ENCODE assay signal across 23 mouse cellular contexts in the genomic region with DNA sequence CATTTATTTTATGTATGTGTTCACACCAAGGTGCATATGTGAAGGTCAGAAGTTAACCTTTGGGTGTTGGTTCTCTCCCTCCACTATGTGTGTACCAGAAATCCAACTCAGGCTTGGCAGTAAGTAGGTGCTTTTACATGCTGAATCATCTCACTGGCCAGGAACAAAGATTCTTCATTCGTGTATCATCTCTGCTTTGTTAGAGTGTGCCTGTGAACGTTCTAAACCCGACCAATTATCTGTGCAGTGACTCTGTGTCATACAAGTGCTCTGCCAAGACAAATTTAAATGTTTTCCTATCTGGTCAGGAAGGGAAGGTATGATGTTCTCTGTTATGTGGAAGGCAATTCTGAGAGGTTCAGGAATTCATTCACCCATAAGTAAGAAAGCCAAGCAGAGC. TPM values are rescaled to one million over a fixed set of nuclear protein-coding genes. Genes with fewer than 3 reads are reported as not detected.
"Had no signal": no experiment of that assay in that cellular context is flagged by ENCODE, and none has a peak within 500 bp of the region (broad histone marks: within the 10 kb centered on the region; RNA-seq: fewer than 3 reads in every experiment).

No protein-coding gene starts in this region.

- H3K4me2 ChIP-seq: limb, embryonic 13.5 days; midbrain, embryonic 15.5 days; neural tube, embryonic 12.5 days had no signal

- H3K4me3 ChIP-seq: limb, embryonic 13.5 days; midbrain, embryonic 15.5 days; neural tube, embryonic 12.5 days had no signal

- H3K9ac ChIP-seq: limb, embryonic 13.5 days; liver, embryonic 14.5 days; midbrain, embryonic 15.5 days; neural tube, embryonic 12.5 days had no signal

- H3K9me3 ChIP-seq: limb, embryonic 13.5 days; midbrain, embryonic 15.5 days; neural tube, embryonic 12.5 days had no signal

- ATAC-seq: lung, postnatal 0 days; midbrain, embryonic 15.5 days had no signal

- H3K4me1 ChIP-seq: limb, embryonic 13.5 days; neural tube, embryonic 12.5 days had no signal

- H3K27me3 ChIP-seq: limb, embryonic 13.5 days; midbrain, embryonic 15.5 days; neural tube, embryonic 12.5 days had no signal

- H3K27ac ChIP-seq: limb, embryonic 13.5 days; liver, embryonic 14.5 days; midbrain, embryonic 15.5 days; neural tube, embryonic 12.5 days had no signal

- DNase-seq: kidney, adult 9 months; kidney, postnatal 10 days; layer of hippocampus, postnatal 36 days; left cerebral cortex, postnatal 4 days; lung, adult 18-20 months; lung, postnatal 36 days; retina, postnatal 1 day; right cerebral cortex, postnatal 4 days; spleen, adult 18-20 months; thymus, adult 18-20 months; thymus, postnatal 14 days had no signal

RNA-seq across cellular contexts. Expression of a gene that starts 26.9 kb away (rescaled TPM):
- total RNA-seq: layer of hippocampus, postnatal 36 days; left cerebral cortex, postnatal 10 days; left cerebral cortex, postnatal 4 days; liver, adult 2 months; megakaryocyte progenitor cell, adult 5-6 weeks; monocyte, adult 5-6 weeks; neutrophil, adult 5-6 weeks had no signal
- polyA plus RNA-seq: large intestine, adult 2 months; liver, adult 2 months; liver, embryonic 14.5 days; lung, postnatal 0 days; midbrain, embryonic 15.5 days; stomach, embryonic 14.5 days had no signal

RNA-seq across cellular contexts. Expression of a gene that starts 36.6 kb away (rescaled TPM):
- total RNA-seq: layer of hippocampus, postnatal 36 days; left cerebral cortex, postnatal 10 days; left cerebral cortex, postnatal 4 days; liver, adult 2 months; megakaryocyte progenitor cell, adult 5-6 weeks; monocyte, adult 5-6 weeks; neutrophil, adult 5-6 weeks had no signal
- polyA plus RNA-seq: large intestine, adult 2 months; limb, embryonic 13.5 days; liver, adult 2 months; liver, embryonic 14.5 days; lung, postnatal 0 days; midbrain, embryonic 15.5 days; neural tube, embryonic 12.5 days; stomach, embryonic 14.5 days had no signal

RNA-seq across cellular contexts. Expression of a gene that starts 38.2 kb away (rescaled TPM):
- total RNA-seq: liver, adult 2 months; megakaryocyte progenitor cell, adult 5-6 weeks; monocyte, adult 5-6 weeks; neutrophil, adult 5-6 weeks had no signal
- polyA plus RNA-seq: large intestine, adult 2 months; liver, adult 2 months; liver, embryonic 14.5 days had no signal

RNA-seq across cellular contexts. Expression of a gene that starts 58.5 kb away (rescaled TPM):
- total RNA-seq: layer of hippocampus, postnatal 36 days; left cerebral cortex, postnatal 10 days; left cerebral cortex, postnatal 4 days; liver, adult 2 months; megakaryocyte progenitor cell, adult 5-6 weeks; neutrophil, adult 5-6 weeks had no signal
- polyA plus RNA-seq: large intestine, adult 2 months; limb, embryonic 13.5 days; liver, adult 2 months; liver, embryonic 14.5 days; lung, postnatal 0 days; midbrain, embryonic 15.5 days; neural tube, embryonic 12.5 days; stomach, embryonic 14.5 days had no signal
